Mouse (Mus musculus): ENCODE data around the gene Tlcd2. TPM values are rescaled to one million over a fixed set of nuclear protein-coding genes. Genes with fewer than 3 reads are reported as not detected.

Gene Tlcd2
- total RNA-seq, 4 experiments from 2014 or later: 0.62 to 0.99 (median 0.82) TPM

- DNase-seq (ENCODE audit: low spot score in 2 of 2): no peak
Observed at GRCm38 (mm10) chr11:75465051-75465450, 3.5 kb downstream of the Tlcd2 start.

- DNase-seq (ENCODE audit: low spot score in 2 of 2): no peak
Observed at GRCm38 (mm10) chr11:75466731-75467505, 5.4 kb downstream of the Tlcd2 start.

GRCm38 (mm10) chr11:75467512-75468215, 6.1 kb downstream of the Tlcd2 start:
- no peak for DNase-seq (ENCODE audit: low spot score in 2 of 2)

GRCm38 (mm10) chr11:75468410-75468809, 6.9 kb downstream of the Tlcd2 start:
- no peak for DNase-seq (ENCODE audit: low spot score in 2 of 2)

- no peak for DNase-seq (ENCODE audit: low spot score in 2 of 2)
Observed at GRCm38 (mm10) chr11:75469261-75469660, 7.7 kb downstream of the Tlcd2 start.

- no peak for DNase-seq (ENCODE audit: low spot score in 2 of 2)
Observed at GRCm38 (mm10) chr11:75470675-75471074, 9.2 kb downstream of the Tlcd2 start.

- DNase-seq (ENCODE audit: low spot score in 2 of 2): no peak
Observed at GRCm38 (mm10) chr11:75472469-75473081, 11.1 kb downstream of the Tlcd2 start.

- no peak for DNase-seq (ENCODE audit: low spot score in 2 of 2)
Observed at GRCm38 (mm10) chr11:75473376-75473775, 11.9 kb downstream of the Tlcd2 start.

- DNase-seq (ENCODE audit: low spot score in 2 of 2): no peak
Observed at GRCm38 (mm10) chr11:75486192-75486591, 24.7 kb downstream of the Tlcd2 start.

GRCm38 (mm10) chr11:75486601-75487285, 25.2 kb downstream of the Tlcd2 start, which contains the start of gene Prpf8:
Prpf8 (plus strand) TSS chr11:75486816.
- peak; percentile 96 to 99 for DNase-seq (ENCODE audit: low spot score in 2 of 2)

GRCm38 (mm10) chr11:75487496-75487895, 26.0 kb downstream of the Tlcd2 start:
- no peak for DNase-seq (ENCODE audit: low spot score in 2 of 2)

GRCm38 (mm10) chr11:75494296-75495049, 33.0 kb downstream of the Tlcd2 start:
- no peak for DNase-seq (ENCODE audit: low spot score in 2 of 2)

GRCm38 (mm10) chr11:75498126-75498525, 36.6 kb downstream of the Tlcd2 start:
- no peak for DNase-seq (ENCODE audit: low spot score in 2 of 2)

GRCm38 (mm10) chr11:75508162-75508561, 46.6 kb downstream of the Tlcd2 start:
- no peak for DNase-seq (ENCODE audit: low spot score in 2 of 2)

GRCm38 (mm10) chr11:75508904-75509303, 47.4 kb downstream of the Tlcd2 start:
- DNase-seq (ENCODE audit: low spot score in 2 of 2): no peak

- DNase-seq (ENCODE audit: low spot score in 2 of 2): peak; percentile 32 to 37
Observed at GRCm38 (mm10) chr11:75509741-75510626, 48.5 kb downstream of the Tlcd2 start, which contains the start of gene Rilp. Rilp (plus strand) TSS chr11:75510094.

- peak; percentile 70 to 86 for DNase-seq (ENCODE audit: low spot score in 2 of 2)
Observed at GRCm38 (mm10) chr11:75510627-75510993, 49.1 kb downstream of the Tlcd2 start.

- DNase-seq (ENCODE audit: low spot score in 2 of 2): no peak
Observed at GRCm38 (mm10) chr11:75511213-75511612, 49.7 kb downstream of the Tlcd2 start.

- no peak for DNase-seq (ENCODE audit: low spot score in 2 of 2)
Observed at GRCm38 (mm10) chr11:75512301-75513018, 50.9 kb downstream of the Tlcd2 start.
